Mouse (Mus musculus) bone marrow macrophage, adult 2 months (primary cell): ENCODE data around the gene Kctd18.

Experiments used
- CTCF ChIP-seq: IDR thresholded peaks from 2 replicates; pipeline ENCODE4 v1.5.1; 2012; ENCODE audit warnings: low read depth, mild to moderate bottlenecking, low read length, moderate library complexity
- POLR2A ChIP-seq: IDR thresholded peaks from 2 replicates; pipeline ENCODE4 v1.6.1; 2012; ENCODE audit warnings: mild to moderate bottlenecking, low read depth, low read length, borderline replicate concordance

DNA sequence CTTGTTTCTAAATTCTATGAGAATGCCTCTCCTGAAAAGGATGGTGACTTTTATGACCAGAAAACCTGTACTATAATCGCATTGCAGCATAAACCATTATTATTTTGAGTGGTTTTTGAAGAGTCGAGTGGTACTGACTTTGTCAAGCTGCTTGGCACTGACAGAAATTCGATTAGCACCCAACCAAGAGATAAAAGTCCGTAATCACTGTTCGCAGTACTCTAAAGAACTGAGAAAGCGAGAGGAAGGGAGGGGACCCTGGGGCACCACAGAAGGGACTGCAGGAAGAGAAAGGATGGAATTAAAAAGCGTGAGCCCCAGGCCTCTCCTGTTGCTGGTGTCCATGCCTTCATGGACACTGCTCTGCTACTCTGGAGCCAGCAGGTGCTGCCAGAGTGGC is 9.0 kb upstream of the Kctd18 start:
- TF ChIP-seq POLR2A (no peak), CTCF (no peak)
